Mouse (Mus musculus) kidney, postnatal 0 days (tissue): ENCODE measurements around the gene E2f4. TPM values are rescaled to one million over a fixed set of nuclear protein-coding genes. Genes with fewer than 3 reads are reported as not detected.
A peak's percentile ranks its signal among the peaks of the same experiment; 100 is the strongest.

Experiments used
- ATAC-seq: fragments of 200-750 bp; cut with Nextera tagmentation; replicated peaks from 2 replicates; pipeline ENCODE4 v1.8.0; 2017; ENCODE audit warnings: low read depth, moderate number of reproducible peaks, moderate TSS enrichment, moderate library complexity; ENCODE audit not compliant: low FRiP score
- DNase-seq: peaks from one replicate; pipeline ENCODE4 v3.0.0-alpha.2; 2016; ENCODE audit warnings: low spot score
- H3K27ac ChIP-seq: fragments of 300-500 bp; sonication (generic); 2 replicates; pipeline ENCODE4 v1.5.1; 2014; ENCODE audit warnings: mild to moderate bottlenecking
- H3K27me3 ChIP-seq: fragments of 300-500 bp; sonication (generic); 2 replicates; pipeline ENCODE4 v1.6.1; 2014; ENCODE audit warnings: low read length, mixed read lengths; ENCODE audit not compliant: insufficient read depth
- H3K36me3 ChIP-seq: fragments of 300-500 bp; sonication (generic); 2 replicates; pipeline ENCODE4 v1.6.1; 2014; ENCODE audit warnings: low read length, mixed read lengths; ENCODE audit not compliant: insufficient read depth
- H3K4me1 ChIP-seq: fragments of 300-500 bp; sonication (generic); replicated peaks from 2 replicates; pipeline ENCODE4 v1.6.1; 2014; ENCODE audit warnings: antibody characterized with exemption, low read length, mixed read lengths; ENCODE audit not compliant: insufficient read depth
- H3K4me2 ChIP-seq: fragments of 300-500 bp; sonication (generic); 2 replicates; pipeline ENCODE4 v1.6.1; 2014; ENCODE audit warnings: mild to moderate bottlenecking, low read length, moderate library complexity, mixed read lengths
- H3K4me3 ChIP-seq: fragments of 300-500 bp; sonication (generic); replicated peaks from 2 replicates; pipeline ENCODE4 v1.5.1; 2014; ENCODE audit warnings: low read depth, low read length
- H3K9ac ChIP-seq: fragments of 300-500 bp; sonication (generic); 2 replicates; pipeline ENCODE4 v1.6.1; 2014; ENCODE audit warnings: low read depth, low read length
- H3K9me3 ChIP-seq: fragments of 300-500 bp; sonication (generic); replicated peaks from 2 replicates; pipeline ENCODE4 v1.6.1; 2016; ENCODE audit warnings: low read length, inconsistent platforms, mixed read lengths
- CTCF ChIP-seq: IDR thresholded peaks from 2 replicates; pipeline ENCODE4 v1.5.1; 2016; ENCODE audit warnings: antibody characterized with exemption, low read depth, mild to moderate bottlenecking, moderate library complexity
- WGBS: fragments of 180-500 bp; shearing (Covaris S2); extraction: QIAGEN DNeasy Blood & Tissue Kit; methylation state at CpG from one replicate; pipeline ENCODE4 v1.1.7; 2014; 5-methylcytosine and 5-hydroxymethylcytosine counted together
- polyA plus RNA-seq: library from polyadenylated mRNA; unstranded; fragments of >200 nt; fragmentation: Nextera tagmentation; extraction: Ambion mirVana; gene quantifications from 2 replicates; pipeline ENCODE4 v1.2.1, GENCODE M21; 2015

The E2f4 gene
- polyA plus RNA-seq, 1 experiment from 2014 or later, result 57.9 TPM

DNA sequence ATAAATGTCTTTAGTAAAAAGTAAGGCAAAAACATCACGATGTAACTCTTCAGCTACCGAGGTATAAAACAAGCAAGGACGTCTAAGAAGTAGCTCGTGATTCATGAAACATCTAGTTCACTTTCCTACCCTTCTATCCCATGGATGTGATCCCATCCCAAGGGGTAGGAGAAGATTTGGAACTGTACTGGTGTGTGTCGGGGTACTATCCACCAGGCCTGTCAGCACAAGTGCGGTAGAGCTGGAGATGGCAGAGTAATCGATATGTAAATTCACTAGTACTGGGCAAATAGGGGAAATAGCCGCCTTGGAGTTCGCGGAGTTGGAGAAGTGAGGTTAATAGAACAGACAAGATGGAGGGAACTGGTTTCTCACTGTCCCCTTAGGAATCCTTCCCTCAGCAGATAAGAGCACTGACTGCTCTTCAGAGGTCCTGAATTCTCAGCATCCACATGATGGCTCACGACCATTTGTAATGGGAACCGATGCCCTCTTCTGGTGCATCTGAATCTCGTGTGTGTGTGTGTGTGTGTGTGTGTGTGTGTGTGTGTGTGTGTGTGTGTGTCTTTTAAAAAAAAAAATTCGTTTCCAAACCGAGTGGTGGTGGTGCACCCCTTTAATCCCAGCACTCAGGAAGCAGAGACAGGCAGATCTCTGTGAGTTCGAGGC, 34.1 kb upstream of the E2f4 start:
- whole genome bisulfite sequencing, result 41% methylated on average over 16 of the region's 16 CpGs
- H3K4me2 ChIP-seq, result peak overlapping the region; percentile 79

DNA sequence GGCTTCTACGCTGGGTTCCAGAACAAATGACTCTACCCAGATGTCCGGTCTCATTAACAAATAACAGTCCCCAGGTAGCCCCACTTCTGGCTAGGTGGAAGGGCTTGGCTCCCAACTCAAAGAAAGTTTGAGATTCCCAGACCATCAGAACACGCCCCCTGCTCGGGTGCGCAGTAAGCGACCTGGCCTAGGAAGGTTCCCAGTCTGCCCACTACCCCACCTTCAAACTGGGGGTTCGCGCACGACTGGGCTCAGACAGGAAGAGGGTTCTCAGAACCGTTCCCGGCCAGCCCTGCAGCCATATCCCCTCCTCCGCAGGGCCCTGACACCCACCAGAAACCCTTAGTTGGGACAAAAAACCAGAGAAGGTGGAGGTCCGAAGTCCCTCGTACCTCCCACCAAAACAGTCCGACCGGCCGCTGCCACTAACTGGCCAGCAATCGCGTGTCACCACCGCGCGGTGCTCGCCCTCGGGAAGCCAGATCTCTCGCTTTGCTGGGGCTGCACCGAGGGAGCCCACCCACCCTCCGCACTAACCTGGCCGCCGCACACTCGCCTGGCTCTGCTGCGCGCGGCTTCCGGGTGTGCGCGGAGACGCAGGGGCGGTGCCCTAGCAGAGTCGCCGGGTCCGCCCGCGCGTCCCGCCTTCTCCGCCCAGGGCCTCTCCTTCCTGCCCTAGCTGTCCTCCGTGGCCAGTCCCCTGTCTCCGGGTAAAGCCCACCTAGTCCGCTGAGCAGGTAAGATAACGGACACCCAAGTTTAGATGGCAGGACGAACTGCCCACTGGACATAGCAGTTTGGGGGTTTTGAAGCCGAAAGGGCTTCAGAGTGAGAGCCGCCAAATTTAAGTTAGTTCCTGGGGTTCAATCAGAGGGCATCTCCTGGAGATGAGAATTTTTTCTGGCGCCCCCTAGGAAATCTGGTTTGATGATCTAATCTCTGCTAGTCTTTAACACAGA, 33.2 kb upstream of the E2f4 start, which contains the start of the genes Tradd and Fbxl8:
TSS of gene Tradd (minus strand) at position 586 of the 959 bp plus-strand sequence.
TSS of gene Fbxl8 (plus strand) at position 625 of the 959 bp plus-strand sequence.
- DNase-seq, result peak; percentile 79
- Histone ChIP-seq H3K27me3 (peaks cover 31% of the 10 kb centered on the region), H3K4me3 (peak within 1 kb of the TSS; percentile 48), H3K27ac (no peak within 1 kb of the TSS), H3K9me3 (no peaks in the 10 kb centered on the region), H3K36me3 (no peaks in the 10 kb centered on the region), H3K4me2 (peak within 1 kb of the TSS; percentile 79), H3K9ac (peak within 1 kb of the TSS; percentile 56), H3K4me1 (peaks cover 13% of the 10 kb centered on the region; the same call in 1 of the 2 replicates)
- TF ChIP-seq CTCF, result no peak; the same call in 1 of the 2 replicates
- ATAC-seq, result peak; percentile 52
- WGBS, result 1% methylated on average over 54 of the region's 54 CpGs

More for the DNA sequence above, 34.1 kb upstream of the E2f4 start:
- Histone ChIP-seq H3K36me3 (no peaks in the 10 kb centered on the region), H3K9ac (no peak overlapping the region), H3K4me1 (peaks cover 12% of the 10 kb centered on the region; the same call in 1 of the 2 replicates), H3K27ac (no peak overlapping the region), H3K27me3 (0 out of 2 replicates have a peak, but pooled peaks cover 28% of the 10 kb centered on the region), H3K4me3 (peak overlapping the region; percentile 48; the same call in 1 of the 2 replicates), H3K9me3 (no peaks in the 10 kb centered on the region)
- no peak; the same call in 1 of the 2 replicates for TF ChIP-seq CTCF
- ATAC-seq (no peak), DNase-seq (no peak)

DNA sequence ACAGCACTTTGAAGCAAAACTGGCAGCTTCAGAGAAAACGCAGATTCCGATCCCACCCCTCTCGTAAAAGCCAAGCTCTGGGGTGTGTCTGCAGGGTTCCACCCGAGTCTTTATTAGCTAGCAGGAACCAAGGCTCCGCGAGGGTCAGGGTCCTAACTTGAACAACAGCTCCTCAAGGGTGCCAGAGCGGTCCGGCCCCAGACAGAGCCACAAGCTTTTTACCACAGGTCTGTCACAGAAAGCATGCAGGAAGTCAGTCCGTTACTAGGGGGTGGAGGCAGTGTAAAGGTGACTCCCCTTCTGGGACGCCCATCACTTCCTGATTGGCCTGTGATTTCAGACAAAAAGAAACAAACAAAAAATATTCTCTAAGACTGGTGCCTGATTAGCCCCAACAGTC, 32.3 kb upstream of the E2f4 start:
- peaks cover 38% of the 10 kb centered on the region for H3K27me3 ChIP-seq
- peak overlapping the region; percentile 79 for H3K4me2 ChIP-seq
- H3K9me3 ChIP-seq, result no peaks in the 10 kb centered on the region
- peak overlapping the region; percentile 48 for H3K4me3 ChIP-seq
- peak overlapping the region; percentile 56; the same call in 1 of the 2 replicates for H3K9ac ChIP-seq
- DNase-seq, result peak; percentile 27
- H3K36me3 ChIP-seq, result no peaks in the 10 kb centered on the region
- no peak for ATAC-seq
- WGBS, result 5% methylated on average over 10 of the region's 10 CpGs
- H3K27ac ChIP-seq, result no peak overlapping the region
- H3K4me1 ChIP-seq, result peaks cover 15% of the 10 kb centered on the region; the same call in 1 of the 2 replicates
- TF ChIP-seq CTCF, result no peak

DNA sequence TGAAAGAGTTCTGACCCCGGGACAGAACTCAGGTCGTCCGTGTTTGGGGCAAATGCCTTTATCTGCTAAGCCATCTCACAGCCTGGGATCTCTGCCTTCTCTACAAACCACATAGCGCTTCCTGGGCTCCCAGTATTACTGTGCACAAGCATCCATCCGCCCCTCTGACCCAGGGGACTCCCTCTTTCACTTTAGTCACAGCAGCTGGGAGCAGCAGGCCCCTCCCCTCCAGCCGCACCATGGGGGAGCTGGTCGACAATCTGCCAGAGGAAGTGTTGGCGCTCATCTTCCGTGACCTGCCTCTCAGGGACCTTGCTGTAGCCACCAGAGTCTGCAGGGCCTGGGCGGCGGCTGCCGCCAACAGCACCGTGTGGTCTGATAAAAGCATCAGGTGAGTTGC, 30.7 kb upstream of the E2f4 start:
- H3K4me3 ChIP-seq, result no peak overlapping the region
- no peak for TF ChIP-seq CTCF
- peaks cover 15% of the 10 kb centered on the region; the same call in 1 of the 2 replicates for H3K4me1 ChIP-seq
- ATAC-seq, result no peak
- H3K4me2 ChIP-seq, result no peak overlapping the region
- no peak for DNase-seq
- no peaks in the 10 kb centered on the region for H3K36me3 ChIP-seq
- no peak overlapping the region for H3K27ac ChIP-seq
- WGBS, result 31% methylated on average over 13 of the region's 13 CpGs
- H3K9ac ChIP-seq, result no peak overlapping the region
- H3K9me3 ChIP-seq, result no peaks in the 10 kb centered on the region
- peaks cover 54% of the 10 kb centered on the region for H3K27me3 ChIP-seq

DNA sequence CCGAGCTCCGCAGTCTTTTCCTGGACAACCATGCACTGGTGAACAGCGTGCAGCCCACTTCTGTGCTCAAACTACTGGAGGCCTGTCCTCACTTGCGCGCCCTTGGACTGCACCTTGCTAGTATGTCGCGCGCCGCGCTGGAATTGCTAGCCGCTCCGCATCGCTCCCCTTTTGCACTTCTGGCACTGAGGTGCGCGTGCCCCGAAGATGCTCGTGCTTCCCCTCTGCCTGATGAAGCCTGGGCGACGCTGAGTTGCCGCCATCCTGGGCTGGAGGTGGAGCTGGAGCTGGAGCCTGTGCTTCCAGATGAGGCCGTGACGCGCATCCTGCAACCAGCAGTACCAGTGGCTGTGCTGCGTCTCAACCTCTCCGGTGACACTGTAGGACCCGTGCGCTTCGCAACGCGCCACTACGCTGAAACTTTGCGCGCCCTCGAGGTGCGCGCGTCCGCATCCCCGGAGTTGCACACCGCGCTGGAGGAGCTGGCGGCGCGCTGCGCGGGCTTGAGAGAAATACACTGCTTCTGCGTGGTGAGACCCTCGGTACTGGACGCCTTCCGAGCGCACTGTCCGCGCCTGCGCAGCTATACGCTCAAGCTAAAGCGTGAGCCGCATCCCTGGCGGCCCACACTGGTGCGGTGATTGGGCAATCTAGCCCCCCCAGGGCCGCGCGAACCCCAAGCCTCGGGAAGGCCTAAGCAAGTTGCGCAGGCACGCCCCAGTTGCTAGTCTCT, 29.0 kb upstream of the E2f4 start:
- ATAC-seq (0 out of 2 replicates have a peak, but pooled peaks have one; percentile 15), DNase-seq (peak; percentile 40)
- H3K27me3 ChIP-seq, result peaks cover 69% of the 10 kb centered on the region
- peak overlapping the region; percentile 40; the same call in 1 of the 2 replicates for H3K9ac ChIP-seq
- no peaks in the 10 kb centered on the region for H3K36me3 ChIP-seq
- WGBS, result 1% methylated on average over 65 of the region's 65 CpGs
- H3K4me1 ChIP-seq, result peaks cover 15% of the 10 kb centered on the region; the same call in 1 of the 2 replicates
- no peaks in the 10 kb centered on the region for H3K9me3 ChIP-seq
- 0 out of 2 replicates have a peak overlapping the region, but pooled peaks have one; percentile 25 for H3K27ac ChIP-seq
- peak overlapping the region; percentile 86 for H3K4me2 ChIP-seq
- peak overlapping the region; percentile 43 for H3K4me3 ChIP-seq
- no peak for TF ChIP-seq CTCF
